Mouse (Mus musculus) liver, postnatal 0 days (tissue): Measurements from ENCODE around the gene Preb. TPM values are rescaled to one million over a fixed set of nuclear protein-coding genes. Genes with fewer than 3 reads are reported as not detected.

ENCODE experiments used
- ATAC-seq: fragments of 200-750 bp; cut with Nextera tagmentation; 2 replicates; pipeline ENCODE4 v1.8.0; 2017; ENCODE audit warnings: mild to moderate bottlenecking, moderate library complexity
- DNase-seq: peaks from one replicate; pipeline ENCODE4 v3.0.0-alpha.2; 2016
- H3K27ac ChIP-seq: fragments of 300-500 bp; sonication (generic); 2 replicates; pipeline ENCODE4 v1.5.1; 2014; ENCODE audit warnings: antibody characterized with exemption, moderate library complexity, mild to moderate bottlenecking, low read depth
- H3K27me3 ChIP-seq: fragments of 300-500 bp; sonication (generic); 2 replicates; pipeline ENCODE4 v1.6.1; 2014; ENCODE audit warnings: low read length, control low read depth, mixed read lengths; ENCODE audit not compliant: insufficient read depth
- H3K36me3 ChIP-seq: fragments of 300-500 bp; sonication (generic); replicated peaks from 2 replicates; pipeline ENCODE4 v1.6.1; 2014; ENCODE audit warnings: mild to moderate bottlenecking, control low read depth, low read length, moderate library complexity, mixed read lengths; ENCODE audit not compliant: insufficient read depth
- H3K4me1 ChIP-seq: fragments of 300-500 bp; sonication (generic); 2 replicates; pipeline ENCODE4 v1.6.1; 2014; ENCODE audit warnings: antibody characterized with exemption, mild to moderate bottlenecking, control low read depth; ENCODE audit not compliant: insufficient read depth
- H3K4me2 ChIP-seq: fragments of 300-500 bp; sonication (generic); 2 replicates; pipeline ENCODE4 v1.6.1; 2014; ENCODE audit warnings: low read depth, mild to moderate bottlenecking, low read length, moderate library complexity, mixed read lengths
- H3K4me3 ChIP-seq: fragments of 300-500 bp; sonication (generic); 2 replicates; pipeline ENCODE4 v1.5.1; 2014; ENCODE audit warnings: low read depth, low read length
- H3K9ac ChIP-seq: fragments of 300-500 bp; sonication (generic); replicated peaks from 2 replicates; pipeline ENCODE4 v1.6.1; 2014; ENCODE audit warnings: mild to moderate bottlenecking, moderate library complexity
- H3K9me3 ChIP-seq: fragments of 300-500 bp; sonication (generic); 2 replicates; pipeline ENCODE4 v1.6.1; 2016; ENCODE audit warnings: mild to moderate bottlenecking, control low read depth, low read length, mixed read lengths
- CTCF ChIP-seq: sonication (generic); IDR thresholded peaks from 2 replicates; pipeline ENCODE4 v1.5.1; 2016; ENCODE audit warnings: antibody characterized with exemption, low read depth
- EP300 ChIP-seq: IDR thresholded peaks from 2 replicates; pipeline ENCODE4 v1.6.1; 2016; ENCODE audit warnings: antibody characterized with exemption, low read depth, mild to moderate bottlenecking
- WGBS: fragments of 180-500 bp; shearing (Covaris S2); extraction: QIAGEN DNeasy Blood & Tissue Kit; methylation state at CpG from one replicate; pipeline ENCODE4 v1.1.7; 2014; ENCODE audit not compliant: insufficient replicate concordance; 5-methylcytosine and 5-hydroxymethylcytosine counted together
- polyA plus RNA-seq: library from polyadenylated mRNA; unstranded; fragments of >200 nt; fragmentation: Nextera tagmentation; extraction: Ambion mirVana; gene quantifications from 2 replicates; pipeline ENCODE4 v1.2.1, GENCODE M21; 2015

The Preb gene
- polyA plus RNA-seq, 1 experiment from 2014 or later: 80.6 TPM

DNA sequence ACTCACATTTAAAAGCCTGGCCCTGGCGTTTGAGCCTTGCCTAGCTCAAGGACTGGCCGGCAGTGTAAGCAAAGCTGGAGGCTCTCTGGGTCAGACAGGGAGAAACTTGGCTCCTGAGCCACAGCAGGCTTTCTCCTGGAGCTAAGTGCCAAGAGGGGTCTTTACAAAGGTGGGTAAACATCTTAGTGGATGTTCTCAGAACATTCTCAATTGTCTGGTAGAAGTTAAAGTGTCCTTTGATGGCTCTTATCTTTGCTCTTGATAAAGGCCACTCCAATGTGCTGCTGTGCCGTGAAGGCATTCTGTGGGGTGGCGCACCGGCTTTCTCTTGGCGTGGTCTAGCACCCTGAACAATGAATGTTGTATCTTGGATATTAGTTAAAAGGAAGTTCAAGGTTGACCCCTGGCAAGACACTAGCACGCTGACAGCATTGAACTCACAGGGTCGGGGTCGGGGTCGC is 37.5 kb downstream of the Preb start:
- Histone ChIP-seq H3K4me3 (peak overlapping the region; percentile 69), H3K36me3 (peaks cover 11% of the 10 kb centered on the region), H3K9ac (peak overlapping the region; percentile 74), H3K27ac (peak overlapping the region; percentile 88; the same call in 1 of the 2 replicates), H3K4me1 (peaks cover 34% of the 10 kb centered on the region), H3K27me3 (no peaks in the 10 kb centered on the region), H3K9me3 (no peaks in the 10 kb centered on the region), H3K4me2 (peak overlapping the region; percentile 92)
- WGBS: 42% methylated on average over 10 of the region's 10 CpGs
- TF ChIP-seq CTCF (no peak), EP300 (no peak)
- ATAC-seq (no peak), DNase-seq (no peak)

DNA sequence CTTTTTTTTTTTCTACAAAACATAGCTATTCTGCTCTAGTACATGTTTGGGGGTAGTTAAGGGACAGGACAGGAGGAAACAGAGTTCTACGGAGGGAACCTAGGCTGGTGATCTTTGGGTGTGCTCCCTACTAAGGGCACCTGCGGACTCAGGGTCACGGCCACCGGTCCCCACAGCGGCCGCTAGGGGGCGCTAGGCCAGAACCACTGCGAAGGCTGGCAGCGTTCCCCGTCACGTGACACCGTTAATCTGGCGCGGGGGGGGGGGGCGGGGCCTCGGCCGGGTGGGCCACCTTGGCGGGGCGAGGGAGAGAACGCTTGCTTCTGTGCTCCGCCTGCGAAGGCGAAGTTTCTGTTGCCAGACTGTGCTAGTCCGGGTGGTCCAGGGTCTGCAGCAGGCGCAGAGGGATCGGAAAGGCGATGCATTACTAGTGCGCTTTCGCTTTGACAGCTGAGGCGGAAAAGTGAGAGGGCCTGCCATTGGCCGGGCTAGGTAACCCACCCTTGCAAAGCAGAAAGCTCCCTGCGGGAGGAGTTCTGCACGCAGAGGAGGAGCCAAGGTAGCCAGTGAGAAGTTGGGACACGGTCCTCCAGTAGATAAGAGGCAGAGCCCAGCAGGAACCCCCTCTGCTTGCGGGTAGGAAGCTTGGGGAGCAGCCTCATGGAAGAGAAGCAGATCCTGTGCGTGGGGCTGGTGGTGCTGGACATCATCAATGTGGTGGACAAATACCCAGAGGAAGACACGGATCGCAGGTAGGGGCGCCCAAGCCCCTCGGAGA is 38.7 kb downstream of the Preb start, which contains the start of gene Khk:
Gene Khk (plus strand): TSS at position 176 of the 778 bp plus-strand sequence.
- peak; percentile 47 for TF ChIP-seq EP300
- TF ChIP-seq CTCF: peak; percentile 94
- peak within 1 kb of the TSS; percentile 88 for H3K27ac ChIP-seq
- H3K9me3 ChIP-seq: no peaks in the 10 kb centered on the region
- H3K4me3 ChIP-seq: peak within 1 kb of the TSS; percentile 69
- under 1% methylated on average over 39 of the region's 40 CpGs for WGBS
- H3K4me2 ChIP-seq: peak within 1 kb of the TSS; percentile 92
- DNase-seq (peak; percentile 96), ATAC-seq (peak; percentile 92)
- peak within 1 kb of the TSS; percentile 74 for H3K9ac ChIP-seq
- peaks cover 12% of the 10 kb centered on the region for H3K36me3 ChIP-seq
- peaks cover 41% of the 10 kb centered on the region for H3K4me1 ChIP-seq
- no peaks in the 10 kb centered on the region for H3K27me3 ChIP-seq

DNA sequence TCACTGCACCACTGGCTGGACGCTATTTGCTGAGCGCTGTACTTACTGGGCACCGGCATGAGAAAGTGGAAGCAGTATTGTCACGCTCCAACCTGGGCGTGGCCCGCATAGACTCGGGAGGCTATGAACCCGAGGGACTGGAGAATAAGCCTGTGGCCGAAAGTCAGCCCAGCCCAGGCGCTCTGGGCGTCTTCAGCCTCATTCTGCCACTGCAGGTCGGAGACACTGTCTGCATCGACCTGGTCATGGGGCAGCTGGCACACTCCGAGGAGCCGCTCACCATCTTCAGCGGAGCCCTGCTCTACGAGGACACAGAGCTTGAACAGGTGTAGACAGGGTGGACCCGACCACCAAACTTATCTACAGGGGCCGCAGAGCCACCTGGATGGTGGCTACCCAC is 39.5 kb downstream of the Preb start:
- 69% methylated on average over 19 of the region's 19 CpGs for WGBS

DNA sequence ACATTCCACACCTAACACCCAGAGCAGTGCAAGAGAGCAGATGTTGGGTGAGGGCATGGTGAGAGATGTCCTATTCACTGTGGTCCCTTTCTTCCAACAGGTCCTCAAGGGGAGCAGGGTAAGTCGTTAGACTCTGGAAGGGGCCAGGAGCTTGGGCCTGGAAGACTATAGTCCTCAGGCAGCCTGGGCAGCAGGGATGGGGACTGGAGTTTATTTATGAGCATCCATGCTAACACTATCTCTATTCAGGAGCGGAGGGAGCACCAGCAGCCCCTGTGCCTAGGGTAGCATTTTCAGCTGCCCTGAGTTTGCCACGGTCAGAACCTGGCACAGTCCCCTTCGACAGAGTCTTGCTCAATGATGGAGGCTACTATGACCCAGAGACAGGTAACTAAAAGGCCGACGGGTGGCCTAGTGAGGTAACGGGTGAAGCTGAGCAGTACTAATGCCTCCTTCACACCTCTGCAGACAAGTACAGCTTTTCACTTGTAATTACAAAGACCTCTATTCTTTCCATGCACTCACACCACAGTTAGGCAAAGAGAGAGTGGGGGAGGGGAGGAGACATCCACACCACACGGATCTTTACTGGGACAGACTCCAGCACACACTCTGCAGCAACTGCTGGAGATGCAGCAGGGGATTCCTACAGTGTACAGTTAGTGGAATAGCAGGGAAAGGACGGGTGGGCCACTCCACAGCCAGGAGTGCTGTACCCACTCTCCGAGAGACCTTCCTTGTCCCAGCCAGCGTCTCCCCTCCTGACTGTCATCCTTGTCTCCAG is 40.1 kb downstream of the Preb start:
- no peak for TF ChIP-seq CTCF
- no peak for TF ChIP-seq EP300

More for the DNA sequence above, 39.5 kb downstream of the Preb start:
- H3K4me2 ChIP-seq: peak overlapping the region; percentile 92
- 0 out of 2 replicates have a peak overlapping the region, but pooled peaks have one; percentile 69 for H3K4me3 ChIP-seq
- no peak for DNase-seq
- H3K27ac ChIP-seq: peak overlapping the region; percentile 88; the same call in 1 of the 2 replicates
- peaks cover 41% of the 10 kb centered on the region for H3K4me1 ChIP-seq
- peaks cover 11% of the 10 kb centered on the region for H3K36me3 ChIP-seq
- H3K27me3 ChIP-seq: no peaks in the 10 kb centered on the region
- H3K9ac ChIP-seq: no peak overlapping the region
- no peaks in the 10 kb centered on the region for H3K9me3 ChIP-seq
- TF ChIP-seq CTCF (no peak), EP300 (no peak)
- no peak for ATAC-seq

DNA sequence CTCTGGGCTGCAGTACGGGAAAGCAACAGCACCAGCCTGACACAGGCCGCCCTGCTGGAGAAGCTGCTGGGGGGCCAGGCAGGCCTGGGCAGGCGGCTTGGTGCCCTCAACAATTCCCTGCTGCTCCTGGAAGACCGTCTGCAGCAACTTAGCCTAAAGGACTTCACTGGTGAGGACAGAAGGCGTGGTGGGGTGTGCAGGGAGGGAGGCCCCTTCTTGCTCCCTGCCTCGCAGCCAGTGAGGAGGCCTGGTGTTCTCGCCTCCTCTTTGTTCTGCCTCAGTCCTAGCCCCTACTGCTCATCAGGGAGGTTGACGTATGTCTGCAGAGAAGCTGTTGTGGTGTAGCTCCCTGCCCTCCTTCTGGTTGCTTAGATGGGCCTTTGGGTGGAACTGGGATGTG is 41.5 kb downstream of the Preb start:
- Histone ChIP-seq H3K9me3 (no peaks in the 10 kb centered on the region), H3K4me3 (no peak overlapping the region), H3K27me3 (no peaks in the 10 kb centered on the region), H3K4me2 (no peak overlapping the region), H3K9ac (no peak overlapping the region), H3K27ac (no peak overlapping the region), H3K36me3 (peaks cover 11% of the 10 kb centered on the region), H3K4me1 (peaks cover 60% of the 10 kb centered on the region)
- WGBS: 78% methylated on average over 8 of the region's 8 CpGs
- DNase-seq (no peak), ATAC-seq (no peak)
- no peak for TF ChIP-seq CTCF
- TF ChIP-seq EP300: no peak

More for the DNA sequence above, 40.1 kb downstream of the Preb start:
- H3K4me2 ChIP-seq: peak overlapping the region; percentile 92; the same call in 1 of the 2 replicates
- H3K9ac ChIP-seq: no peak overlapping the region
- WGBS: 71% methylated on average over 11 of the region's 11 CpGs
- H3K4me1 ChIP-seq: peaks cover 47% of the 10 kb centered on the region
- H3K36me3 ChIP-seq: peaks cover 11% of the 10 kb centered on the region
- peak overlapping the region; percentile 88; the same call in 1 of the 2 replicates for H3K27ac ChIP-seq
- no peaks in the 10 kb centered on the region for H3K27me3 ChIP-seq
- no peak for ATAC-seq
- DNase-seq: no peak
- H3K4me3 ChIP-seq: no peak overlapping the region
- no peaks in the 10 kb centered on the region for H3K9me3 ChIP-seq
